Mouse (Mus musculus) heart, postnatal 0 days (tissue): ENCODE measurements around the gene Crtc1. TPM values are rescaled to one million over a fixed set of nuclear protein-coding genes. Genes with fewer than 3 reads are reported as not detected.

Experiments
- ATAC-seq: fragments of 200-750 bp; cut with Nextera tagmentation; 2 replicates; pipeline ENCODE4 v1.8.0; 2017; ENCODE audit warnings: low read depth, moderate number of reproducible peaks, moderate library complexity; ENCODE audit not compliant: insufficient read depth
- DNase-seq: peaks from one replicate; pipeline ENCODE4 v3.0.0-alpha.2; 2016; ENCODE audit warnings: low spot score
- H3K27ac ChIP-seq: fragments of 300-500 bp; sonication (generic); 2 replicates; pipeline ENCODE4 v1.5.1; 2014; ENCODE audit warnings: low read depth, mild to moderate bottlenecking
- H3K27me3 ChIP-seq: fragments of 300-500 bp; sonication (generic); 2 replicates; pipeline ENCODE4 v1.6.1; 2014; ENCODE audit warnings: low read length, mixed read lengths; ENCODE audit not compliant: control insufficient read depth, insufficient read depth
- H3K36me3 ChIP-seq: fragments of 300-500 bp; sonication (generic); replicated peaks from 2 replicates; pipeline ENCODE4 v1.6.1; 2014; ENCODE audit warnings: low read length, mixed read lengths; ENCODE audit not compliant: control insufficient read depth, insufficient read depth
- H3K4me1 ChIP-seq: fragments of 300-500 bp; sonication (generic); 2 replicates; pipeline ENCODE4 v1.6.1; 2014; ENCODE audit warnings: antibody characterized with exemption; ENCODE audit not compliant: control insufficient read depth, insufficient read depth
- H3K4me2 ChIP-seq: fragments of 300-500 bp; sonication (generic); 2 replicates; pipeline ENCODE4 v1.6.1; 2014; ENCODE audit warnings: low read depth, mild to moderate bottlenecking, low read length, moderate library complexity
- H3K4me3 ChIP-seq: fragments of 300-500 bp; sonication (generic); 2 replicates; pipeline ENCODE4 v1.5.1; 2014; ENCODE audit warnings: low read depth, low read length
- H3K9ac ChIP-seq: fragments of 300-500 bp; sonication (generic); replicated peaks from 2 replicates; pipeline ENCODE4 v1.6.1; 2014; ENCODE audit warnings: low read depth, low read length, mixed read lengths
- H3K9me3 ChIP-seq: fragments of 300-500 bp; sonication (generic); replicated peaks from 2 replicates; pipeline ENCODE4 v1.6.1; 2016; ENCODE audit warnings: low read length; ENCODE audit not compliant: control insufficient read depth
- CTCF ChIP-seq: IDR thresholded peaks from 2 replicates; pipeline ENCODE4 v1.5.1; 2016; ENCODE audit warnings: antibody characterized with exemption, control low read depth, low read depth
- EP300 ChIP-seq: IDR thresholded peaks from 2 replicates; pipeline ENCODE4 v1.6.1; 2016; ENCODE audit warnings: antibody characterized with exemption, low read depth
- WGBS: fragments of 180-500 bp; shearing (Covaris S2); extraction: QIAGEN DNeasy Blood & Tissue Kit; methylation state at CpG from one replicate; pipeline ENCODE4 v1.1.7; 2014; 5-methylcytosine and 5-hydroxymethylcytosine counted together
- polyA plus RNA-seq: library from polyadenylated mRNA; unstranded; fragments of >200 nt; fragmentation: Nextera tagmentation; extraction: Ambion mirVana; gene quantifications from 2 replicates; pipeline ENCODE4 v1.2.1, GENCODE M21; 2015
- total RNA-seq: library from RNA; depleted of rRNA; stranded (reverse); fragments of >200 nt; gene quantifications from 2 replicates; pipeline ENCODE4 v1.2.3, GENCODE M21; 2014; ENCODE audit warnings: low replicate concordance

Gene Crtc1
- total and polyA plus RNA-seq, 2 experiments from 2014 or later = 6.0 to 6.9 TPM

DNA sequence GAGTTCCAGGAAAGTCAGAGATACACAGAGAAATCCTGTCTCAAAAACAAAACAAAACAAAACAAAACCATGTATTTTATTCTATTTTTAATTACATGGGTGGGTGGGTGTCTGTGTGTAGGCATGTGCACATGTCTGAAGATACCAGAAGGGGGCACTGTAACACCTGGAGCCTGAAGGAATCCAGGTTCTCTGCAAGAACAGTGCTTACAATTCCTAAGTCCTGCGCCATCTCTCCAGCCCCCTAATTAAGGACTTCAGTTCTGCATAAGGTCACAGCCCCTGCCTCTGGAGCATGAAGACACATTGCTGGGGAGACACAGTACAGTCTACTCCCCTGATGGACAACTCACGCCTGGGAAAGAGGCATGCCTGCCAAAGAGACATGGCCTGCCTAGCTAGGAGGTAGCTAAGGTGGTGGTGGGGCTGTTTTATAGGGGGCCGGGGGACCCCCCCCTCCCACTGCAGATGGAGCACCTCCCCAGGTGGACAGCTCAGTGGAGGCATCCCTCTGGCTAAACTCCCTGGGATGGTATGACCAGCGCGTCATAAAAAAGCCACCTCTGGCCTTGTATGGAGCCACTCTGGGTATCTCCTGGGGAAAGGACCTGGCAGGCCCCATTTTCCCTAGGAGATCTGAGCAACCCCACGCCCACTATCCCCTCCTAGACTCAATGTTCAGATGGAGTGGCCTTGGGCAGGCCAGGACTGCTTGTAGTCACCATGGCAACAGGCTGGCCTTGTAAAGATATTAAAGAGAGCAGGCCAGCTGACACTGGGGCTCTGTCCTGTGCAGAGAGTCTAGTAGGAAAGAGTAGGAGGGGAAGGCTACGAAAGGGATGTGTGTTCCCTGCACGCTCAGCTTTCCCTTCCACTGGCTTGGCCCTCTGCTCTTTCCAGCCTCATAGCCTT, 23.6 kb downstream of the Crtc1 start:
- ATAC-seq = no peak
- Histone ChIP-seq H3K27me3 (no peaks in the 10 kb centered on the region), H3K4me1 (peaks cover 17% of the 10 kb centered on the region), H3K9ac (no peak overlapping the region), H3K36me3 (no peaks in the 10 kb centered on the region), H3K4me3 (no peak overlapping the region), H3K27ac (no peak overlapping the region), H3K9me3 (no peaks in the 10 kb centered on the region), H3K4me2 (no peak overlapping the region)
- DNase-seq = peak; percentile 28
- TF ChIP-seq EP300 (no peak), CTCF (peak; percentile 55)
- 85% methylated on average over 8 of the region's 8 CpGs for WGBS

GRCm38 (mm10) chr8:70414310-70414946, 25.0 kb downstream of the Crtc1 start:
- no peak for ATAC-seq

DNA sequence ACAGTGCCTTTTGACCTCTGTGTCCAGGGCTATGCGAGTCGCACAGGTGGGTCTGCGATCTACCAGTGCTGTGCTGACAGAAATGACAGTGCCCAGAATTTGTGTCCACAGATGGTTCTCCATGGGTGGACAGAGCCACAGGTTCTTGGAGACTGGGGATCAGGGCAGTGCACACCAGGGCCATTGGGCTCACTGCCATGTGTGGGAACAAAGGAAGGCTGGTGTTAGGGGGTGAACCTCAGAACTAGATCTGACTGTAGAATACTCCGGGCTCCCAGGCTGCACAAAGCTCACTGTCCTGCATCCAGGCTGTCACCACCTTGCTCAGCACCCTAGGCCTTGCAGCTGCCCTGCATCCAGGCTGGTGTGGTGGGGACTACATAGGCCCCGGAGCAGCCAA, 29.1 kb downstream of the Crtc1 start:
- H3K9me3 ChIP-seq = no peaks in the 10 kb centered on the region
- H3K27ac ChIP-seq = no peak overlapping the region
- TF ChIP-seq EP300 (no peak), CTCF (no peak)
- WGBS = 86% methylated on average over 5 of the region's 5 CpGs
- H3K4me3 ChIP-seq = no peak overlapping the region
- H3K4me1 ChIP-seq = peaks cover 11% of the 10 kb centered on the region; the same call in 1 of the 2 replicates
- H3K4me2 ChIP-seq = no peak overlapping the region
- ATAC-seq = no peak
- no peaks in the 10 kb centered on the region for H3K36me3 ChIP-seq
- H3K9ac ChIP-seq = no peak overlapping the region
- H3K27me3 ChIP-seq = no peaks in the 10 kb centered on the region
- no peak for DNase-seq

More at GRCm38 (mm10) chr8:70414310-70414946, 25.0 kb downstream of the Crtc1 start:
- no peaks in the 10 kb centered on the region for H3K9me3 ChIP-seq
- DNase-seq = no peak
- WGBS = 77% methylated on average over 6 of the region's 6 CpGs
- no peaks in the 10 kb centered on the region for H3K27me3 ChIP-seq
- peaks cover 10% of the 10 kb centered on the region; the same call in 1 of the 2 replicates for H3K4me1 ChIP-seq
- TF ChIP-seq CTCF (no peak), EP300 (no peak)
- H3K27ac ChIP-seq = no peak overlapping the region
- no peaks in the 10 kb centered on the region for H3K36me3 ChIP-seq
- H3K4me2 ChIP-seq = no peak overlapping the region
- no peak overlapping the region for H3K9ac ChIP-seq
- no peak overlapping the region for H3K4me3 ChIP-seq

DNA sequence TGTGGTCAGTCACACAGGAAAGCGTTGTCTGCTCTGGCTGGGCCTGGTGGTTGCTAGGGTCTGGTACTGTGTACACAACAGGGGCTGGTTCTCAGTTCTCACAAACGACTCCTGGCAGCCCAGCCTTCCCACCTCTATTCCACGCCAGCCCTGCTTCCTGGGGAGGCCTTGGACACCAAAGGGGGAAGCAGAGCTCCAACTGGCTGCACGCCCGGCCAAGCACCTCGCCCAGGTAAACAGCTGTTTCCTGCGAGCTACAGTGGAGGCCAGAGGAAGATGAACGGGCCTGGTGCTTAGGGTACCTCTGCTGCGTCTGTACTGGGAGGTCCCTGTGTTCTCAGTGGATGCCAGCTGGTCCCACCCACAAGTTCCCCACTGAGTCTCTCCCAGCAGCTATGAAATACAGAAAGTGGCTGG, 29.9 kb downstream of the Crtc1 start:
- Histone ChIP-seq H3K36me3 (no peaks in the 10 kb centered on the region), H3K4me2 (no peak overlapping the region), H3K9me3 (no peaks in the 10 kb centered on the region), H3K4me3 (no peak overlapping the region), H3K4me1 (peaks cover 11% of the 10 kb centered on the region; the same call in 1 of the 2 replicates), H3K9ac (0 out of 2 replicates have a peak overlapping the region, but pooled peaks have one; percentile 37), H3K27me3 (no peaks in the 10 kb centered on the region), H3K27ac (no peak overlapping the region)
- WGBS = 49% methylated on average over 9 of the region's 9 CpGs
- TF ChIP-seq CTCF (no peak), EP300 (no peak)
- ATAC-seq (no peak), DNase-seq (no peak)

GRCm38 (mm10) chr8:70409019-70409418, 30.4 kb downstream of the Crtc1 start:
- WGBS = 90% methylated on average over 10 of the region's 10 CpGs
- Histone ChIP-seq H3K36me3 (0 out of 2 replicates have a peak, but pooled peaks cover under 1% of the 10 kb centered on the region), H3K4me1 (peaks cover 11% of the 10 kb centered on the region; the same call in 1 of the 2 replicates), H3K4me3 (no peak overlapping the region), H3K9me3 (no peaks in the 10 kb centered on the region), H3K4me2 (no peak overlapping the region), H3K27me3 (no peaks in the 10 kb centered on the region), H3K9ac (peak overlapping the region; percentile 37; the same call in 1 of the 2 replicates), H3K27ac (no peak overlapping the region)
- no peak for TF ChIP-seq CTCF
- no peak for TF ChIP-seq EP300
- ATAC-seq = no peak
- no peak for DNase-seq
